Mouse (Mus musculus) brown adipose tissue, adult 24 weeks (tissue): ENCODE measurements around the gene A4galt. TPM values are rescaled to one million over a fixed set of nuclear protein-coding genes. Genes with fewer than 3 reads are reported as not detected.

Experiments
- polyA plus RNA-seq: library from polyadenylated mRNA; stranded (reverse); fragments of >200 nt; gene quantifications from 2 replicates; pipeline ENCODE4 v1.2.4, GENCODE M21; 2012; ENCODE audit not compliant: missing spikeins, insufficient read depth, insufficient read length

A4galt gene
- polyA plus RNA-seq, 1 experiment, result 2.9 TPM

Other genes starting within 250 kb of the A4galt start
- gene Nfam1, start 218.5 kb downstream of the A4galt start, polyA plus RNA-seq, result 1.9 and 2.1 TPM in 2 replicates
- gene Serhl, start 162.3 kb downstream of the A4galt start, polyA plus RNA-seq, result 64.9 and 91.7 TPM in 2 replicates
- gene Rrp7a, start 129.0 kb downstream of the A4galt start, polyA plus RNA-seq, result 14.4 and 18.3 TPM in 2 replicates
- 14.0 and 18.5 TPM in 2 replicates for gene Poldip3, start 102.4 kb downstream of the A4galt start, polyA plus RNA-seq
- 84.4 and 166 TPM in 2 replicates for gene Cyb5r3, start 79.2 kb downstream of the A4galt start, polyA plus RNA-seq
- gene Arfgap3, start 98.5 kb upstream of the A4galt start, polyA plus RNA-seq, result 6.4 and 12.2 TPM in 2 replicates
- 42.5 and 50.0 TPM in 2 replicates for gene Pacsin2, start 212.8 kb upstream of the A4galt start, polyA plus RNA-seq